Mouse (Mus musculus): ENCODE data around the gene Foxj3. TPM values are rescaled to one million over a fixed set of nuclear protein-coding genes. Genes with fewer than 3 reads are reported as not detected.

Foxj3 gene
- polyA plus RNA-seq, 1 experiment from 2014 or later, result 19.8 TPM

DNA sequence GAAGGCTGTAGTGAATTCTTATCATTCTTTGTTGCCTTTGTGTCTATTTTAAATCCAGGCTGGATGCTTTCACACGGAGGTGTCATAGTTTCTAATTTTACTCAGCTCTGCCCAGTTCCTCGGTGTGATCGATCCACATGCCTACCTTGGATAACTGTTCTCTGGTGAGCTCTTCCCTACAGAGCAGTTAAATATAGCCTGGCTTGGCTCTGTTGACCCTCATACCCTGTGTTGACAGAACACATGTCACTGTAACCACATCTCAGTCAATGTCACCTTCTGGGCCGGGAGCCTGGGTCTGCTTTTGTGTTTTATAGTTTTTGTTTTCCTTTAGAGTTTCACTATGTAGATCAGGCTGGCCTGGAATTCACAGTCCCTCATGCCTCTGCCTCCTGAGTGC is 125.3 kb downstream of the Foxj3 start:
- H3K4me1 ChIP-seq (ENCODE audit: control insufficient read depth, insufficient read depth, low read length), result no peaks in the 10 kb centered on the region
- no peak overlapping the region for H3K9ac ChIP-seq (ENCODE audit: low read length)
- H3K27me3 ChIP-seq (replicated peaks; ENCODE audit: control insufficient read depth, insufficient read depth, low read length), result no peaks in the 10 kb centered on the region
- 77% methylated on average over 4 of the region's 4 CpGs for WGBS
- DNase-seq (ENCODE audit: low spot score) (no peak), ATAC-seq (no peak)
- H3K9me3 ChIP-seq (replicated peaks; ENCODE audit: control insufficient read depth, low read length), result no peaks in the 10 kb centered on the region
- H3K36me3 ChIP-seq (ENCODE audit: control insufficient read depth, insufficient read depth, low read length), result no peaks in the 10 kb centered on the region
- no peak overlapping the region for H3K4me2 ChIP-seq (ENCODE audit: low read length)
- no peak overlapping the region for H3K27ac ChIP-seq (ENCODE audit: low read depth, low read length)
- H3K4me3 ChIP-seq (ENCODE audit: low read depth, low read length), result no peak overlapping the region

DNA sequence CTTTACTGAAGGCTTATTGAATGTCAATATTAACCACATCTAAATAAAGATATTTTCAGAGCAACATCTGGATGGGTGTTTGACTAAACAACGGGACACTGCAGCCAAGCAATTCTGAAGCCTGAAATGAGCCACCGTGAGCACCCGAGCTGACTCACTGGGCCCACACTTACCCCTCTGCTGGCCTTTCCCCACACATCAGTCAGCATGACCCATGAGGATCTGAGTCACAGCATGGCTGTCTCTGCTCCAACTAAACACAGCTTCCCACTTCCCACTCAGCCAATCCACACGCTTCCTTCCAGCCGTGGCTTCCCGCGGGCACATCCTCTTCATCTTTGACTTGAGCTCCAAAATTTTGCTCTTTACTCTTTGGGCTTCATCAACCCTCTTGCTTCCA is 126.2 kb downstream of the Foxj3 start:
- Histone ChIP-seq H3K36me3 (ENCODE audit: control insufficient read depth, insufficient read depth, low read length) (no peaks in the 10 kb centered on the region), H3K4me2 (ENCODE audit: low read length) (no peak overlapping the region), H3K9me3 (replicated peaks; ENCODE audit: control insufficient read depth, low read length) (no peaks in the 10 kb centered on the region), H3K4me3 (ENCODE audit: low read depth, low read length) (no peak overlapping the region), H3K27me3 (replicated peaks; ENCODE audit: control insufficient read depth, insufficient read depth, low read length) (no peaks in the 10 kb centered on the region), H3K9ac (ENCODE audit: low read length) (no peak overlapping the region), H3K4me1 (ENCODE audit: control insufficient read depth, insufficient read depth, low read length) (no peaks in the 10 kb centered on the region), H3K27ac (ENCODE audit: low read depth, low read length) (no peak overlapping the region)
- ATAC-seq (no peak), DNase-seq (ENCODE audit: low spot score) (no peak)
- 93% methylated on average over 7 of the region's 7 CpGs for WGBS

DNA sequence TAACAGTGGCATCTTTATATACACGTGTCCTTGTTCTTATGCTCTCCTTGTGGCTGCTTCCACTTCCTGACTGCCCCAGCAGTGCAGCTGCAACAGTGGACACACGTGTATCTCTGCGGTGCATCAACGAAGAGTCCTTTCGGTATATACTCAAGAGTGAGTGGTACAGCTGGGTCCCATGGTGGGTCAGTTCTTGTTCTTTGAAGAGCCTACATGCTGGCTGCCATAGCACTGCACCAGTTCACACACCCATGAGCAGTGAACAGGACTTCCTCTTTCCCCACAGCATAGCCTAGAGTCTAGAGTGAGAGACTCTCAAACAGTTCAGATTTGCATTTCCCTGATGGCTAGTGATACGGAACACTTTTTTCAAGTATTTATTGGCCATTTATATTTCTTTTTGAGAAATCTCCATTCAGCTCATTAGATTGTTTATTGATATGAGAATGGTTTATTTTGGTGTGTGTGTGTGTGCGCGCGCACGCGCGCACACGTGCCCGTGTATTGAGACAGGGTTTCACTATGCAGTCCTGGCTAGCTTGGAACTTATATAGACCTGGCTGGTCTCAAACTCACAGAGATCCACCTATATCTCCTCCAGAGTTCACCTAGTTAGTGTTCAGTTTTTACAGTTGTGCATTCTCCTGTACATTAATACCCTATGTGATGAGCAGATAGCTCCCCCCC is 126.7 kb downstream of the Foxj3 start:
- Histone ChIP-seq H3K27me3 (replicated peaks; ENCODE audit: control insufficient read depth, insufficient read depth, low read length) (no peaks in the 10 kb centered on the region), H3K9me3 (replicated peaks; ENCODE audit: control insufficient read depth, low read length) (no peaks in the 10 kb centered on the region), H3K9ac (ENCODE audit: low read length) (no peak overlapping the region), H3K36me3 (ENCODE audit: control insufficient read depth, insufficient read depth, low read length) (no peaks in the 10 kb centered on the region), H3K4me2 (ENCODE audit: low read length) (no peak overlapping the region), H3K4me1 (ENCODE audit: control insufficient read depth, insufficient read depth, low read length) (no peaks in the 10 kb centered on the region), H3K27ac (ENCODE audit: low read depth, low read length) (no peak overlapping the region), H3K4me3 (ENCODE audit: low read depth, low read length) (no peak overlapping the region)
- no peak for DNase-seq (ENCODE audit: low spot score)
- ATAC-seq, result no peak
- 92% methylated on average over 14 of the region's 14 CpGs for WGBS

DNA sequence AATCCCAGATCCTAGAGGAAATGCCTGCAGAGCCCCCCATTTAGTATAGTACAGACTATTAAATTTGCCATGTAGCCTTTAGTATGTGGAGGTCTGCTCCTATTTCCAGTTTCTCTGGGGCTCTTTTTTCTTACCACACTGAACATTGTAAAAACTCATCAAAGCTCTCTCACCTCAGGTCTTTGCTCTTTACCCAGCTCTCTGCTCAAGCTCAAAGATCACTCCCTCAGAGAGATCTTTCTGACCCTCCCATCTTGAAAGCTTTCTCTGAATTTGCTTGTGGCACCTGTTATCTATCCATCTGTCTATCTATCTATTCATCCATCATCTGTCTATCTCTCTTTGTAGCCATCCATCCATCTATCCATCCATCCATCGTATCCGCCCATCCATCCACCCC is 128.4 kb downstream of the Foxj3 start:
- no peak for DNase-seq (ENCODE audit: low spot score)
- no peak for ATAC-seq
- Histone ChIP-seq H3K9me3 (replicated peaks; ENCODE audit: control insufficient read depth, low read length) (no peaks in the 10 kb centered on the region), H3K27me3 (replicated peaks; ENCODE audit: control insufficient read depth, insufficient read depth, low read length) (no peaks in the 10 kb centered on the region), H3K4me1 (ENCODE audit: control insufficient read depth, insufficient read depth, low read length) (peaks cover 4% of the 10 kb centered on the region), H3K4me3 (ENCODE audit: low read depth, low read length) (no peak overlapping the region), H3K36me3 (ENCODE audit: control insufficient read depth, insufficient read depth, low read length) (no peaks in the 10 kb centered on the region), H3K9ac (ENCODE audit: low read length) (no peak overlapping the region), H3K27ac (ENCODE audit: low read depth, low read length) (no peak overlapping the region), H3K4me2 (ENCODE audit: low read length) (no peak overlapping the region)
- 94% methylated on average over 2 of the region's 2 CpGs for WGBS

DNA sequence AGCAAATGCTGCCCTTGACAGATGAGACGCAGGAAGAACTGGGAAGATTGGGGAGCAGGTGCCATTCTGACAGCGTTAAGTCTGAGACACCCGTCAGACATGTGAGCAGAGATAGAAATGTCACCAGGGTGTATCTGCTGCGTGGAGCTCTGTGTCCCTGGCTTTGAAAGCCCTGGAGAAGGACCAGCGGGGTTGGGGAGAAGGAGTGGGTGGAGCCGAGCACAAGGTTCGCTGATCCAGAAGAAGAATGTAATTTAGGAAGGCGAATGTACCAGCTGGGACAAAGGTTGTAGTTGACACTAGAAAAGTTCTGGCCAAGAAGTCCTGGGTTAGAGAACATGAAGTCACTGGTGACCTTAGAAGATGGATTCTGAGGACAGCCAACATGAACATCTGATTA is 129.3 kb downstream of the Foxj3 start:
- ATAC-seq, result no peak

DNA sequence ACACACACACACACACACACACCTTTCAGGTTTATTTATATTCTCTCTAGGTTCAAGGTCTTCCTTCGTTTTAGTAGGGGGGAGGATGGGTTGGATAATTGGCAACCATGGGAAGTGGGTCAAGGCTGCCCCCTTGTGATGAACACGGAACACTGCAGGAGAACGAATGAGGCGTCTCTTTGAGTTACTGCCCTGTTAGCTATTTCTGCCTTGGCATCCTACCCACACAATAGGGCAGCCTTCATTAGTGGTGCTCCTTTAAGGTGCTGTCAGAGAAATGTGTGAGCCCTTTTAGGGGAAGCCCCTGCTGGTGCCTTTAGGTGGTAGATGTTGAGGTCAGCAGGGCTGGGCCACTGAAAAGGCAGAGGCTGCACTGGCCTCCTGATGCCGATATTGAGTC is 130.7 kb downstream of the Foxj3 start:
- WGBS, result 17% methylated on average over 5 of the region's 5 CpGs
- 0 out of 2 replicates have a peak, but pooled peaks have one; percentile 3 for ATAC-seq
- Histone ChIP-seq H3K9me3 (replicated peaks; ENCODE audit: control insufficient read depth, low read length) (no peaks in the 10 kb centered on the region), H3K4me1 (ENCODE audit: control insufficient read depth, insufficient read depth, low read length) (peaks cover 11% of the 10 kb centered on the region), H3K4me2 (ENCODE audit: low read length) (no peak overlapping the region), H3K4me3 (ENCODE audit: low read depth, low read length) (no peak overlapping the region), H3K36me3 (ENCODE audit: control insufficient read depth, insufficient read depth, low read length) (no peaks in the 10 kb centered on the region), H3K9ac (ENCODE audit: low read length) (no peak overlapping the region), H3K27me3 (replicated peaks; ENCODE audit: control insufficient read depth, insufficient read depth, low read length) (no peaks in the 10 kb centered on the region), H3K27ac (ENCODE audit: low read depth, low read length) (no peak overlapping the region)
- peak; percentile 61 for DNase-seq (ENCODE audit: low spot score)

More for the DNA sequence above, 129.3 kb downstream of the Foxj3 start:
- 29% methylated on average over 8 of the region's 8 CpGs for WGBS
- no peaks in the 10 kb centered on the region for H3K9me3 ChIP-seq (replicated peaks; ENCODE audit: control insufficient read depth, low read length)
- H3K4me2 ChIP-seq (ENCODE audit: low read length), result no peak overlapping the region
- no peaks in the 10 kb centered on the region for H3K27me3 ChIP-seq (replicated peaks; ENCODE audit: control insufficient read depth, insufficient read depth, low read length)
- H3K36me3 ChIP-seq (ENCODE audit: control insufficient read depth, insufficient read depth, low read length), result no peaks in the 10 kb centered on the region
- H3K9ac ChIP-seq (ENCODE audit: low read length), result no peak overlapping the region
- no peak for DNase-seq (ENCODE audit: low spot score)
- peaks cover 11% of the 10 kb centered on the region for H3K4me1 ChIP-seq (ENCODE audit: control insufficient read depth, insufficient read depth, low read length)
- no peak overlapping the region for H3K27ac ChIP-seq (ENCODE audit: low read depth, low read length)
- no peak overlapping the region for H3K4me3 ChIP-seq (ENCODE audit: low read depth, low read length)

DNA sequence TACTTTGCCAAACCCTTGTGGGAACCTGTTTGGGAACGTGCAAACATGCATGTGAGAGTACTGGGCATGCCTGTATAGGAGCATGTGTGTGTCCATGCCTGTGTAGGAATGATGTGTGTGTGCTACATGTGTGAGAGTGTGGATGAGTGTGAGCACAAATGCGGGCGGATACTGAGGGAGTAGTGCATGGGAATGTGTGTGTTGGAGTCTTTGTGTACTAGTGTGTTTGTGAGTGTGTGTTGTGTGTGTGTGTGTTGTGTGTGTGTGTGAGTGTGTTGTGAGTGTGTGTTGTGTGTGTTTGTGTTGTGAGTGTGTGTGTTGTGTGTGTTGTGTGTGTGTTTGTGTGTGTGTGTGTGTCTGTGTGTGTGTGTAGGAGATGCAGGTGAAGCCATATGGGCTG is 131.4 kb downstream of the Foxj3 start:
- no peak overlapping the region for H3K27ac ChIP-seq (ENCODE audit: low read depth, low read length)
- peaks cover 11% of the 10 kb centered on the region for H3K4me1 ChIP-seq (ENCODE audit: control insufficient read depth, insufficient read depth, low read length)
- DNase-seq (ENCODE audit: low spot score) (no peak), ATAC-seq (no peak)
- H3K4me2 ChIP-seq (ENCODE audit: low read length), result no peak overlapping the region
- no peaks in the 10 kb centered on the region for H3K9me3 ChIP-seq (replicated peaks; ENCODE audit: control insufficient read depth, low read length)
- no peak overlapping the region for H3K4me3 ChIP-seq (ENCODE audit: low read depth, low read length)
- H3K36me3 ChIP-seq (ENCODE audit: control insufficient read depth, insufficient read depth, low read length), result no peaks in the 10 kb centered on the region
- 90% methylated on average over 3 of the region's 3 CpGs for WGBS
- no peak overlapping the region for H3K9ac ChIP-seq (ENCODE audit: low read length)
- no peaks in the 10 kb centered on the region for H3K27me3 ChIP-seq (replicated peaks; ENCODE audit: control insufficient read depth, insufficient read depth, low read length)

DNA sequence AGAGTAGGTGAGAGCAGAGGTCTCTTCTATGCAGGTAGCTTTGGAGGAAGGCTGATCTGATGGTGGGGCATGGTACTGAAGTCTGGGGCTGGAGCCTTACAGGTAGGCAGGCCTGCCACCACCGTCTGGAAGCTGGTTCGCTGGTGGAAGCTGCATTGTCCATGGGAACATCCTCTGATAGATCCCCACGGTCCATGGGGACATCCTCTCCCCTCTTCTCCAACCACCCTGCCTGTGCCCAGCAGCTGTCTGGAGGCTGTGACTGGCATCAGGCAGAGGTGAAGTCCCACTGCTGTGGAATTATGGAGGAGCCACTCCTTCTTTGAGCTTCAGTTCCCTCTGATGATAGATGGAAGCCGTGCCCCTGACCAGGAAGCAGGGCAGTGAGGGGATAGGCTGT is 131.8 kb downstream of the Foxj3 start:
- peaks cover 11% of the 10 kb centered on the region for H3K4me1 ChIP-seq (ENCODE audit: control insufficient read depth, insufficient read depth, low read length)
- H3K4me3 ChIP-seq (ENCODE audit: low read depth, low read length), result no peak overlapping the region
- DNase-seq (ENCODE audit: low spot score), result no peak
- H3K9ac ChIP-seq (ENCODE audit: low read length), result no peak overlapping the region
- H3K27me3 ChIP-seq (replicated peaks; ENCODE audit: control insufficient read depth, insufficient read depth, low read length), result no peaks in the 10 kb centered on the region
- H3K4me2 ChIP-seq (ENCODE audit: low read length), result no peak overlapping the region
- WGBS, result 70% methylated on average over 4 of the region's 4 CpGs
- no peaks in the 10 kb centered on the region for H3K36me3 ChIP-seq (ENCODE audit: control insufficient read depth, insufficient read depth, low read length)
- H3K27ac ChIP-seq (ENCODE audit: low read depth, low read length), result peak overlapping the region; percentile 16; the same call in 1 of the 2 replicates
- no peak for ATAC-seq
- no peaks in the 10 kb centered on the region for H3K9me3 ChIP-seq (replicated peaks; ENCODE audit: control insufficient read depth, low read length)

DNA sequence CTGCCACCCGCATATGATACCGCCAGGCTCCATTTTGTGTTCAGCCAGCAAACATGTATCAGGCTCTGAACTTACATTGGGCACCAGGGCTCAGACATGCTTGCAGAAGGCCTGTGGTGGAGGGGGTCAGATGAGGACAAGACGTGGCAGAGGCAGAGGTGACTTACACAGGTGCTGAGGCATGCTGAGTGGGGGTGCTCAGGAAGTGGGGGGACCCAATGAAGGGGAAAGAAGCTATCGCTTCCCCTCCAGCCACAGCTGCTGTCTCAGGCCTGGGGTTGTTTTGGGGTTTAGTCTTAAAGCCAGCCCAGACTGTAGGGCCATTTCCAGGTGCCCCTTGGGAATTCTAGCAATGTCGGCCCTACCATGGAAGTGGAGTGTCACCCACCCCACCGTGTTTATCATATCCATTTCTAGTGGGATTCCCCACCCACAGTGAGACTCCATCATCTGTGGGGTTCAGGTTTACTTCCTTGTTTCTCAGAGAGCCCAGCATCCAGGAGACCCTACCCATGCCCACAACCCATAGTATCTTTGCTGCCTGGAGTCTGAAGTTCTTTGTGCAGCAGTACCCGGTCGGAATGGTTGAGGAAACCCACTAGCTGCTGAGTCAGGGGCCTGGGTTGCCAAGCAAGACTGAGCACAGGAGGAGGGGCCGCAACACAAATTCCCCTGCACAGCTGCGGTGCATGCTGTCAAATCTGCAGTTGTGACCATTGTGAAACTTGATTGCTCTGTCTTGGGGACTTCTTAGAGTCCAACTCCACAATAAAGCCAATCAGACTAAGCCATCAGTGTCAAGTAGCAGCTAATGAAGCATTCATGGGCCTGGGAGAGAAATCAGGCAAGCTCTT is 132.8 kb downstream of the Foxj3 start:
- no peak for DNase-seq (ENCODE audit: low spot score)
- no peaks in the 10 kb centered on the region for H3K27me3 ChIP-seq (replicated peaks; ENCODE audit: control insufficient read depth, insufficient read depth, low read length)
- WGBS, result 55% methylated on average over 10 of the region's 10 CpGs

More for the DNA sequence above, 132.8 kb downstream of the Foxj3 start:
- no peak overlapping the region for H3K4me2 ChIP-seq (ENCODE audit: low read length)
- H3K36me3 ChIP-seq (ENCODE audit: control insufficient read depth, insufficient read depth, low read length), result no peaks in the 10 kb centered on the region
- peak overlapping the region; percentile 77 for H3K27ac ChIP-seq (ENCODE audit: low read depth, low read length)
- H3K9me3 ChIP-seq (replicated peaks; ENCODE audit: control insufficient read depth, low read length), result no peaks in the 10 kb centered on the region
- ATAC-seq, result peak; percentile 80
- peaks cover 11% of the 10 kb centered on the region for H3K4me1 ChIP-seq (ENCODE audit: control insufficient read depth, insufficient read depth, low read length)
- no peak overlapping the region for H3K9ac ChIP-seq (ENCODE audit: low read length)
- H3K4me3 ChIP-seq (ENCODE audit: low read depth, low read length), result no peak overlapping the region

All from forebrain, embryonic 14.5 days (tissue).